Mouse (Mus musculus): ENCODE measurements around the gene Myo16. TPM values are rescaled to one million over a fixed set of nuclear protein-coding genes. Genes with fewer than 3 reads are reported as not detected.

The Myo16 gene
- polyA plus RNA-seq, 1 experiment from 2014 or later = 2.0 TPM

GRCm38 (mm10) chr8:10394506-10394905 lies 240.8 kb downstream of the Myo16 start:
- Histone ChIP-seq H3K4me2 (ENCODE audit: low read length) (no peak overlapping the region), H3K36me3 (ENCODE audit: control insufficient read depth, insufficient read depth, low read length) (no peaks in the 10 kb centered on the region), H3K9me3 (replicated peaks; ENCODE audit: control insufficient read depth, low read length) (no peaks in the 10 kb centered on the region), H3K4me3 (ENCODE audit: low read depth, low read length) (no peak overlapping the region), H3K27me3 (replicated peaks; ENCODE audit: control insufficient read depth, insufficient read depth, low read length) (no peaks in the 10 kb centered on the region), H3K9ac (ENCODE audit: low read length) (no peak overlapping the region), H3K4me1 (ENCODE audit: control insufficient read depth, insufficient read depth, low read length) (peaks cover 10% of the 10 kb centered on the region; the same call in 1 of the 2 replicates), H3K27ac (ENCODE audit: low read depth, low read length) (no peak overlapping the region)
- DNase-seq (ENCODE audit: low spot score) = no peak
- no peak for ATAC-seq
- WGBS = 75% methylated on average over 2 of the region's 2 CpGs

DNA sequence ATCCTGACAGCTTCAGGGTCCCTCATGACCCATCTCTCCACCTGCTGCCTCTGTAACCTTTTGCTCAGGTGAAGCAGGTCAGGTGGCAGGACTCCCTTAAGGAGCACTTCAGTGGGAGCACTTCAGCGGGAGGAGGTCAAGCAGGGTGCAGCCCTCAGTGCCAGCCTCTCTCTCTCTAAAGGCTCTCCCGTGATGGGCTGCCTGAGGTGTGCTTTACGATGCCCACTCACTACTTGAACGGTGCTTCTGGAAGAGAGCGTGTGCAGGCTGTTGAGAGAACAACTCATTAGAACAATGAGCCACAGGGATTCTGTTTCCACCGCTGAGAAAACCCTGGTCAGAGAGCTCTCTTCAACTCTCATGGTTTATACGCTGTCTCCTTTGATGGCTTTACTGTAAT lies 241.4 kb downstream of the Myo16 start:
- Histone ChIP-seq H3K4me1 (ENCODE audit: control insufficient read depth, insufficient read depth, low read length) (peaks cover 10% of the 10 kb centered on the region; the same call in 1 of the 2 replicates), H3K27ac (ENCODE audit: low read depth, low read length) (no peak overlapping the region), H3K4me3 (ENCODE audit: low read depth, low read length) (no peak overlapping the region), H3K9me3 (replicated peaks; ENCODE audit: control insufficient read depth, low read length) (no peaks in the 10 kb centered on the region), H3K27me3 (replicated peaks; ENCODE audit: control insufficient read depth, insufficient read depth, low read length) (no peaks in the 10 kb centered on the region), H3K36me3 (ENCODE audit: control insufficient read depth, insufficient read depth, low read length) (no peaks in the 10 kb centered on the region), H3K4me2 (ENCODE audit: low read length) (no peak overlapping the region), H3K9ac (ENCODE audit: low read length) (no peak overlapping the region)
- ATAC-seq = no peak
- 48% methylated on average over 7 of the region's 7 CpGs for WGBS
- DNase-seq (ENCODE audit: low spot score) = no peak

DNA sequence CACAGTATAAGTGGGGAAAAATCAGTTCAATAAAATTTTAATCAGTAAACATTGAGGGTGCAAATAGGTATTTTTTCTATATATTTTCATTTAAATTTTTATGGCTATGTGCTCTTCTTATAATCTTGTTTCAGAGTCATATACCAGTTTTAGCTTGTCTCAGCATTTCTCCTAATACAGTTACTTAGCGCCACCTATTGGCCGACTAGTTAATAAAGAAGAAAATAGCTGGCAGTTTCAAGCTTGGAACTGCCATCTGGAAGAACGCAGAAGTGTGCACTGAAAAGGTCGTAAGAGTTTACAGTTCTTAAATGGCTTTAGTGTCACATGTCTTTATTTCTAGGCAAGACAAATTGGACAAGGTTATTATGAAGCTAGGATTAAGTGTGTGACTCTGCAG lies 248.9 kb downstream of the Myo16 start:
- Histone ChIP-seq H3K4me3 (ENCODE audit: low read depth, low read length) (no peak overlapping the region), H3K27ac (ENCODE audit: low read depth, low read length) (no peak overlapping the region), H3K4me2 (ENCODE audit: low read length) (no peak overlapping the region), H3K9me3 (replicated peaks; ENCODE audit: control insufficient read depth, low read length) (no peaks in the 10 kb centered on the region), H3K36me3 (ENCODE audit: control insufficient read depth, insufficient read depth, low read length) (no peaks in the 10 kb centered on the region), H3K4me1 (ENCODE audit: control insufficient read depth, insufficient read depth, low read length) (no peaks in the 10 kb centered on the region), H3K9ac (ENCODE audit: low read length) (no peak overlapping the region), H3K27me3 (replicated peaks; ENCODE audit: control insufficient read depth, insufficient read depth, low read length) (no peaks in the 10 kb centered on the region)
- 9% methylated on average over 4 of the region's 4 CpGs for WGBS
- DNase-seq (ENCODE audit: low spot score) = peak; percentile 94
- peak; percentile 37 for ATAC-seq

GRCm38 (mm10) chr8:10405469-10405868 lies 251.8 kb downstream of the Myo16 start:
- no peaks in the 10 kb centered on the region for H3K36me3 ChIP-seq (ENCODE audit: control insufficient read depth, insufficient read depth, low read length)
- no peak overlapping the region for H3K4me3 ChIP-seq (ENCODE audit: low read depth, low read length)
- DNase-seq (ENCODE audit: low spot score) (peak; percentile 79), ATAC-seq (peak; percentile 62)
- H3K4me1 ChIP-seq (ENCODE audit: control insufficient read depth, insufficient read depth, low read length) = no peaks in the 10 kb centered on the region
- no peaks in the 10 kb centered on the region for H3K9me3 ChIP-seq (replicated peaks; ENCODE audit: control insufficient read depth, low read length)
- no peak overlapping the region for H3K4me2 ChIP-seq (ENCODE audit: low read length)
- 40% methylated on average over 8 of the region's 8 CpGs for WGBS
- H3K27ac ChIP-seq (ENCODE audit: low read depth, low read length) = no peak overlapping the region
- no peak overlapping the region for H3K9ac ChIP-seq (ENCODE audit: low read length)
- H3K27me3 ChIP-seq (replicated peaks; ENCODE audit: control insufficient read depth, insufficient read depth, low read length) = no peaks in the 10 kb centered on the region

DNA sequence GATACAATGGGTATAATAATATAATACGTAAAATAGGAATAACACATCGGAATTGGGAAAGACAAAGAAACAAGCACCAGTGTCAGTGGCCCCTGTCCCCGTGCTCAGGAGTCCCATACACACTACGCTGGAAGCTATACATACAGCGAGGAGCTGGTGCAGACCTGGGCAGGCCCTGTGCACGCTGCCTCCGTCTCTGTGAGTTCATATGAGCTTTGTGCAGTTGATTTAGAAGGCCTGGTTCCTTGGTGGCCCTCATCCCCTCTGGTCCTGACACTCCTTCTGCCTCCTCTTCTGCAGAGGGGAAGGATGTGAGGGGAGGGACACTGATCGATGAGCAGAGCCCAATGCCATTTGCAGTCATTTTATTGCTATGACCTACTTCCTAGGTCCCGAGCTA lies 255.3 kb downstream of the Myo16 start:
- peaks cover 5% of the 10 kb centered on the region; the same call in 1 of the 2 replicates for H3K4me1 ChIP-seq (ENCODE audit: control insufficient read depth, insufficient read depth, low read length)
- H3K27ac ChIP-seq (ENCODE audit: low read depth, low read length) = no peak overlapping the region
- no peaks in the 10 kb centered on the region for H3K36me3 ChIP-seq (ENCODE audit: control insufficient read depth, insufficient read depth, low read length)
- no peaks in the 10 kb centered on the region for H3K9me3 ChIP-seq (replicated peaks; ENCODE audit: control insufficient read depth, low read length)
- no peak for ATAC-seq
- DNase-seq (ENCODE audit: low spot score) = no peak
- no peak overlapping the region for H3K4me2 ChIP-seq (ENCODE audit: low read length)
- H3K4me3 ChIP-seq (ENCODE audit: low read depth, low read length) = no peak overlapping the region
- H3K9ac ChIP-seq (ENCODE audit: low read length) = no peak overlapping the region
- no peaks in the 10 kb centered on the region for H3K27me3 ChIP-seq (replicated peaks; ENCODE audit: control insufficient read depth, insufficient read depth, low read length)
- WGBS = 92% methylated on average over 9 of the region's 9 CpGs

GRCm38 (mm10) chr8:10411511-10411910 lies 257.8 kb downstream of the Myo16 start:
- 32% methylated on average over 4 of the region's 4 CpGs for WGBS
- DNase-seq (ENCODE audit: low spot score) (peak; percentile 61), ATAC-seq (no peak)
- Histone ChIP-seq H3K9ac (ENCODE audit: low read length) (no peak overlapping the region), H3K36me3 (ENCODE audit: control insufficient read depth, insufficient read depth, low read length) (no peaks in the 10 kb centered on the region), H3K4me2 (ENCODE audit: low read length) (no peak overlapping the region), H3K4me3 (ENCODE audit: low read depth, low read length) (no peak overlapping the region), H3K4me1 (ENCODE audit: control insufficient read depth, insufficient read depth, low read length) (peaks cover 5% of the 10 kb centered on the region; the same call in 1 of the 2 replicates), H3K9me3 (replicated peaks; ENCODE audit: control insufficient read depth, low read length) (no peaks in the 10 kb centered on the region), H3K27ac (ENCODE audit: low read depth, low read length) (peak overlapping the region; percentile 44; the same call in 1 of the 2 replicates), H3K27me3 (replicated peaks; ENCODE audit: control insufficient read depth, insufficient read depth, low read length) (no peaks in the 10 kb centered on the region)

DNA sequence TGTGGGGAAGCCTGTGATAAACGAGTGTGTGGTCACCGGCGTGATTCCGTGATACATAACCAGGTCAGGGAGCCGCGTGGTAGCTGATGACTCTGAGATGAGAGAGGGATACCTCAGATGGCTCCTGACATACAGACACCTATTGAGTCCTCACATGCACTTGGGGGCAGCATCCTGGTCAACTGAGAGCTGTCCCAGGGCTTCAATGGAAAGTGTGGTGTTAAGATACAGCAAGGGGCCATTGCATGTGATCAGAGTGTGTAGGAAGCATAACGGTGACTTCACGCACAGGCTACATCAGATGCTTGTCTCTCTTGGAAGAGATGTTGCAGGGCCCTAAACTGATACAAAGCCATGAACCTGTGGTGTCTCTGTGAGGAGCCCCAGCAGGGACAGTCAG lies 260.2 kb downstream of the Myo16 start:
- Histone ChIP-seq H3K4me3 (ENCODE audit: low read depth, low read length) (no peak overlapping the region), H3K9me3 (replicated peaks; ENCODE audit: control insufficient read depth, low read length) (no peaks in the 10 kb centered on the region), H3K9ac (ENCODE audit: low read length) (no peak overlapping the region), H3K4me1 (ENCODE audit: control insufficient read depth, insufficient read depth, low read length) (peaks cover 10% of the 10 kb centered on the region; the same call in 1 of the 2 replicates), H3K27me3 (replicated peaks; ENCODE audit: control insufficient read depth, insufficient read depth, low read length) (no peaks in the 10 kb centered on the region), H3K27ac (ENCODE audit: low read depth, low read length) (no peak overlapping the region), H3K36me3 (ENCODE audit: control insufficient read depth, insufficient read depth, low read length) (no peaks in the 10 kb centered on the region), H3K4me2 (ENCODE audit: low read length) (no peak overlapping the region)
- WGBS = 93% methylated on average over 8 of the region's 8 CpGs
- ATAC-seq = no peak
- DNase-seq (ENCODE audit: low spot score) = no peak

- ATAC-seq (peak; percentile 50; the same call in 1 of the 2 replicates), DNase-seq (ENCODE audit: low spot score) (peak; percentile 89)
- H3K9ac ChIP-seq (ENCODE audit: low read length) = no peak overlapping the region
- H3K9me3 ChIP-seq (replicated peaks; ENCODE audit: control insufficient read depth, low read length) = no peaks in the 10 kb centered on the region
- H3K4me1 ChIP-seq (ENCODE audit: control insufficient read depth, insufficient read depth, low read length) = peaks cover 18% of the 10 kb centered on the region
- no peak overlapping the region for H3K27ac ChIP-seq (ENCODE audit: low read depth, low read length)
- H3K4me2 ChIP-seq (ENCODE audit: low read length) = no peak overlapping the region
- 17% methylated on average over 6 of the region's 6 CpGs for WGBS
- H3K4me3 ChIP-seq (ENCODE audit: low read depth, low read length) = no peak overlapping the region
- no peaks in the 10 kb centered on the region for H3K27me3 ChIP-seq (replicated peaks; ENCODE audit: control insufficient read depth, insufficient read depth, low read length)
- no peaks in the 10 kb centered on the region for H3K36me3 ChIP-seq (ENCODE audit: control insufficient read depth, insufficient read depth, low read length)
Observed at GRCm38 (mm10) chr8:10414684-10415212, 261.0 kb downstream of the Myo16 start.

GRCm38 (mm10) chr8:10415288-10415687 lies 261.6 kb downstream of the Myo16 start:
- no peak for ATAC-seq
- H3K4me1 ChIP-seq (ENCODE audit: control insufficient read depth, insufficient read depth, low read length) = peaks cover 20% of the 10 kb centered on the region
- no peaks in the 10 kb centered on the region for H3K36me3 ChIP-seq (ENCODE audit: control insufficient read depth, insufficient read depth, low read length)
- no peak overlapping the region for H3K27ac ChIP-seq (ENCODE audit: low read depth, low read length)
- DNase-seq (ENCODE audit: low spot score) = no peak
- no peak overlapping the region for H3K4me3 ChIP-seq (ENCODE audit: low read depth, low read length)
- no peak overlapping the region for H3K4me2 ChIP-seq (ENCODE audit: low read length)
- H3K9ac ChIP-seq (ENCODE audit: low read length) = no peak overlapping the region
- 21% methylated on average over 7 of the region's 7 CpGs for WGBS
- no peaks in the 10 kb centered on the region for H3K27me3 ChIP-seq (replicated peaks; ENCODE audit: control insufficient read depth, insufficient read depth, low read length)
- no peaks in the 10 kb centered on the region for H3K9me3 ChIP-seq (replicated peaks; ENCODE audit: control insufficient read depth, low read length)
